Mouse (Mus musculus) cortical plate, adult 2 months (tissue): ENCODE results near the gene Smg6.

Experiments
- CTCF ChIP-seq: fragments of 200-500 bp; IDR thresholded peaks from 2 replicates; pipeline ENCODE4 v1.5.1; 2011; ENCODE audit warnings: mild to moderate bottlenecking, control low read depth, low read length; ENCODE audit not compliant: insufficient read depth; ENCODE audit errors: extremely low read depth
- POLR2A ChIP-seq: fragments of 200-500 bp; IDR thresholded peaks from 2 replicates; pipeline ENCODE4 v1.6.1; 2011; ENCODE audit warnings: mild to moderate bottlenecking, low read length, control low read depth; ENCODE audit not compliant: insufficient read depth; ENCODE audit errors: extremely low read depth

DNA sequence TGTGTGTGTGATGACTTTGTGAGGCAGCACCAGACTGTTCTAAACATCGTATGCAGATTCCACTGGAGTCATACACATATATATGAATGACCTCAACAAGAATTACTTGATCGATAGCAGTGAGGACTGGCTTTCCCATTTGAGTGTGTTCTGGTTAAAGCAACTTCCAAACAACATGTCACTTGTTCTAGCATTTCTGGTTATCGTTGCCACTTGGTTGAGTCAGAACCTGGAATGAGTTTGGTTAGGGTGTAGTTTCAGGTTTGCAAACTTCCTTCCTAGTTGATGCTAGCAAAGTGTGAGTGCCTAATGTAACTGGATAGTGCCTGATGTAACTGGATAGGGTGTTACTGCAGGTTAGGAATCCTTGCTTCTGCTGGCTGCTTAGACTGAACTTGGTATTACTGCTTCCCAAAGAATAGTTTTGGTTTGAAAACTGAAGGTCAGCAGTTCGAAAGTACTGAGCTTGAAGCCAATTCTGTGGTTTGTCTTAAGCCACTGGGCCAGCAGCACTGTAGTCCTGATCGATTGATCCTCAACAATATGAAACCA lies 90.8 kb downstream of the Smg6 start:
- TF ChIP-seq CTCF: no peak
- TF ChIP-seq POLR2A: no peak
